Mouse (Mus musculus) stomach, postnatal 0 days (tissue): ENCODE measurements around the gene Fbxo45. TPM values are rescaled to one million over a fixed set of nuclear protein-coding genes. Genes with fewer than 3 reads are reported as not detected.

Experiments
- ATAC-seq: fragments of 200-750 bp; cut with Nextera tagmentation; 2 replicates; pipeline ENCODE4 v1.8.0; 2017; ENCODE audit not compliant: low FRiP score, low TSS enrichment
- DNase-seq: peaks from one replicate; pipeline ENCODE4 v3.0.0-alpha.2; 2016; ENCODE audit warnings: low spot score
- H3K27ac ChIP-seq: fragments of 300-500 bp; sonication (generic); replicated peaks from 2 replicates; pipeline ENCODE4 v1.5.1; 2014; ENCODE audit warnings: mild to moderate bottlenecking, control low read depth
- H3K27me3 ChIP-seq: fragments of 300-500 bp; sonication (generic); 2 replicates; pipeline ENCODE4 v1.6.1; 2014; ENCODE audit warnings: low read length; ENCODE audit not compliant: control insufficient read depth, insufficient read depth
- H3K36me3 ChIP-seq: fragments of 300-500 bp; sonication (generic); 2 replicates; pipeline ENCODE4 v1.6.1; 2014; ENCODE audit warnings: low read length, mixed read lengths; ENCODE audit not compliant: control insufficient read depth, insufficient read depth
- H3K4me1 ChIP-seq: fragments of 300-500 bp; sonication (generic); replicated peaks from 2 replicates; pipeline ENCODE4 v1.6.1; 2014; ENCODE audit warnings: antibody characterized with exemption; ENCODE audit not compliant: control insufficient read depth, insufficient read depth
- H3K4me2 ChIP-seq: fragments of 300-500 bp; sonication (generic); replicated peaks from 2 replicates; pipeline ENCODE4 v1.6.1; 2014; ENCODE audit warnings: low read depth, mild to moderate bottlenecking, control low read depth, moderate library complexity
- H3K4me3 ChIP-seq: fragments of 300-500 bp; sonication (generic); 2 replicates; pipeline ENCODE4 v1.5.1; 2014; ENCODE audit warnings: low read depth, low read length, control low read depth
- H3K9ac ChIP-seq: fragments of 300-500 bp; sonication (generic); 2 replicates; pipeline ENCODE4 v1.6.1; 2014; ENCODE audit warnings: mild to moderate bottlenecking, low read length, control low read depth, mixed read lengths
- H3K9me3 ChIP-seq: fragments of 300-500 bp; sonication (generic); 2 replicates; pipeline ENCODE4 v1.6.1; 2016; ENCODE audit warnings: low read length; ENCODE audit not compliant: control insufficient read depth
- CTCF ChIP-seq: IDR thresholded peaks from 2 replicates; pipeline ENCODE4 v1.5.1; 2016; ENCODE audit warnings: antibody characterized with exemption, low read depth, mild to moderate bottlenecking, moderate library complexity
- EP300 ChIP-seq: optimal IDR thresholded peaks from 2 replicates; pipeline ENCODE3; 2016; ENCODE audit warnings: antibody characterized with exemption
- WGBS: fragments of 180-500 bp; shearing (Covaris S2); extraction: QIAGEN DNeasy Blood & Tissue Kit; methylation state at CpG from one replicate; pipeline ENCODE4 v1.1.7; 2014; 5-methylcytosine and 5-hydroxymethylcytosine counted together
- microRNA counts: library from miRNA; unstranded; fragments of <30 nt; microRNA quantifications from one replicate; lab custom pipeline; 2015
- microRNA-seq: library from miRNA; unstranded; fragments of <30 nt; microRNA quantifications from one replicate; pipeline ENCODE4, GENCODE M21; 2016
- polyA plus RNA-seq: library from polyadenylated mRNA; unstranded; fragments of >200 nt; fragmentation: Nextera tagmentation; extraction: Ambion mirVana; gene quantifications from 2 replicates; pipeline ENCODE4 v1.2.1, GENCODE M21; 2015

Fbxo45 gene
- polyA plus RNA-seq, 1 experiment from 2014 or later = 11.7 TPM

- Histone ChIP-seq H3K9ac (no peak overlapping the region), H3K4me1 (no peaks in the 10 kb centered on the region), H3K36me3 (no peaks in the 10 kb centered on the region), H3K27me3 (no peaks in the 10 kb centered on the region), H3K4me2 (no peak overlapping the region), H3K9me3 (no peaks in the 10 kb centered on the region), H3K4me3 (no peak overlapping the region), H3K27ac (no peak overlapping the region)
- ATAC-seq = no peak
- TF ChIP-seq CTCF (no peak), EP300 (no peak)
- WGBS = 59% methylated on average over 12 of the region's 12 CpGs
- no peak for DNase-seq
Measured at GRCm38 (mm10) chr16:32190011-32190441, 56.9 kb downstream of the Fbxo45 start.

- H3K4me1 ChIP-seq = no peaks in the 10 kb centered on the region
- no peak overlapping the region for H3K4me2 ChIP-seq
- H3K36me3 ChIP-seq = no peaks in the 10 kb centered on the region
- TF ChIP-seq CTCF (no peak), EP300 (no peak)
- no peak for ATAC-seq
- no peaks in the 10 kb centered on the region for H3K9me3 ChIP-seq
- no peak for DNase-seq
- no peak overlapping the region for H3K27ac ChIP-seq
- H3K27me3 ChIP-seq = no peaks in the 10 kb centered on the region
- whole genome bisulfite sequencing = 58% methylated on average over 6 of the region's 6 CpGs
- no peak overlapping the region for H3K9ac ChIP-seq
- no peak overlapping the region for H3K4me3 ChIP-seq
Measured at GRCm38 (mm10) chr16:32189109-32189508, 57.8 kb downstream of the Fbxo45 start.

- Histone ChIP-seq H3K4me1 (no peaks in the 10 kb centered on the region), H3K36me3 (no peaks in the 10 kb centered on the region), H3K4me2 (no peak overlapping the region), H3K9me3 (no peaks in the 10 kb centered on the region), H3K4me3 (no peak overlapping the region), H3K9ac (no peak overlapping the region), H3K27ac (no peak overlapping the region), H3K27me3 (no peaks in the 10 kb centered on the region)
- DNase-seq = no peak
- TF ChIP-seq EP300 (no peak), CTCF (no peak)
- WGBS = 94% methylated on average over 5 of the region's 5 CpGs
- ATAC-seq = no peak
Measured at GRCm38 (mm10) chr16:32186056-32186455, 60.9 kb downstream of the Fbxo45 start.

MicroRNAs within 50 kb of the gene (microRNA counts, 519-probe panel; counts per million panel counts)
- microRNA mmu-miR-1946a (lab: Ali Mortazavi, UCI) = not detected

Small RNA genes lying within 50 kb of the gene (microRNA-seq; reads per million reads assigned to microRNA genes)
- not detected for gene Mir1946a

Other genes starting within 250 kb of the Fbxo45 start
- gene Senp5, start 243.9 kb downstream of the Fbxo45 start, polyA plus RNA-seq = 5.4 and 5.7 TPM in 2 replicates
- 22.2 and 23.6 TPM in 2 replicates for gene Pak2, start 167.8 kb downstream of the Fbxo45 start, polyA plus RNA-seq
- 69.8 and 71.8 TPM in 2 replicates for gene Pigx, start 147.4 kb downstream of the Fbxo45 start, polyA plus RNA-seq
- gene Cep19, start 147.4 kb downstream of the Fbxo45 start, polyA plus RNA-seq = 19.0 and 19.1 TPM in 2 replicates
- 8.2 TPM in 2 replicates for gene Nrros, start 81.6 kb downstream of the Fbxo45 start, polyA plus RNA-seq
- gene Bex6, start 67.3 kb downstream of the Fbxo45 start, polyA plus RNA-seq = not detected in 2 replicates
- gene Wdr53, start 69 bp upstream of the Fbxo45 start, polyA plus RNA-seq = 17.7 and 22.3 TPM in 2 replicates
- 0.06 and 0.08 TPM in 2 replicates for gene Smco1, start 24.3 kb upstream of the Fbxo45 start, polyA plus RNA-seq
- gene Rnf168, start 30.3 kb upstream of the Fbxo45 start, polyA plus RNA-seq = 17.9 and 20.2 TPM in 2 replicates
- gene Ubxn7, start 85.1 kb upstream of the Fbxo45 start, polyA plus RNA-seq = 8.0 and 8.2 TPM in 2 replicates
- gene Tm4sf19, start 153.3 kb upstream of the Fbxo45 start, polyA plus RNA-seq = not detected in 2 replicates
- gene Tctex1d2, start 172.5 kb upstream of the Fbxo45 start, polyA plus RNA-seq = 24.3 and 26.3 TPM in 2 replicates
- gene Pcyt1a, start 183.8 kb upstream of the Fbxo45 start, polyA plus RNA-seq = 30.8 and 38.6 TPM in 2 replicates
- gene Slc51a, start 240.7 kb upstream of the Fbxo45 start, polyA plus RNA-seq = 2.7 and 3.1 TPM in 2 replicates
- gene Zdhhc19, start 249.1 kb upstream of the Fbxo45 start, polyA plus RNA-seq = not detected in 2 replicates